8 mouse cellular contexts compared by ENCODE assay signal in the genomic region with DNA sequence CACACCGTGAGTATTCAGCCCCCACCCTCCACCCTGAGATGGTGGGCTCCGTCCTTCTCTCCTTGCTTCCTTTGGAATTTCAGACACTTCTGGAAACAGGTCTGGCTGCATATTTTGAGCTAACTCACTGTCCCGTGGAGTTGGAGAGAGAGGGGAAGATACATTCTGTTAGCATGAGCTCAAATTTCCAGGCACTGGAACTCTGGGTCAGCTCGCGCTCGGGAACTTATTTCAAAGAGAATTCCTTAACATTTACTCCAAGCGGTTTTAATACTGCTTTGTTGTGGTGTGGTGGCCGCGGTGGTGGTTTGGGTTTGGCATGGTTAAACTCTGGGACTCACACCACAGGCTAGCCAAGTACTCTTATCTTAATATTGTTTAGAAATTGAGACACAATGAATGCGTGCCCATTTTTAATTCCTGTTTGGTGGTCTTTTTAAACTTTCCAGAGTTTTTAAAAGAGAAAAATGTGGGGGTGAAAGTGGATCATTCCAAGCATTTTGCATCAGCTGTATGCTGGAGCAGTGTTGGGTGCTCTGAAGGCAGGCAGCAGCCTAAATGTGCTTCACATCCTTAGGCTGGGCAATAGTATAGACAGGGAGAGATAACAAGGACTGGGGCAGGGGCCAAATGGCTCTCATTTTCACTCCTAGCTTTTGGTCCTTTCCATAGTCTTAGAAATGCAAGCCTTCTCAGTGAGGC.
DNase-seq lines count a peak whose midpoint lies in the region; ATAC-seq and TF ChIP-seq lines count a peak whose summit lies in the region.

No protein-coding gene starts in this region.

- H3K4me3 ChIP-seq in liver, adult 2 months (ENCODE audit: insufficient read depth, low read depth, low read length), result peak overlapping the region; percentile 65
- peak overlapping the region; percentile 39 for H3K4me3 ChIP-seq in forebrain, embryonic 13.5 days
- H3K4me3 ChIP-seq in limb, embryonic 11.5 days (ENCODE audit: low read depth, low read length), result peak overlapping the region; percentile 39
- H3K4me3 ChIP-seq in neural tube, embryonic 15.5 days (replicated peaks), result peak overlapping the region; percentile 40

- peaks cover 42% of the 10 kb centered on the region for H3K79me2 ChIP-seq in liver, adult 2 months (ENCODE audit: control insufficient read depth, insufficient read depth, low read length)

- peak overlapping the region; percentile 80 for H3K4me2 ChIP-seq in forebrain, embryonic 13.5 days
- H3K4me2 ChIP-seq in limb, embryonic 11.5 days (ENCODE audit: low read depth, severe bottlenecking), result peak overlapping the region; percentile 70
- peak overlapping the region; percentile 77 for H3K4me2 ChIP-seq in neural tube, embryonic 15.5 days

- intact Hi-C loops in left cerebral cortex, postnatal 14 days (cut with DNase I), result no loop called here

- no peaks in the 10 kb centered on the region for H3K9me3 ChIP-seq in forebrain, embryonic 13.5 days (replicated peaks)
- H3K9me3 ChIP-seq in limb, embryonic 11.5 days (ENCODE audit: control insufficient read depth, low read length), result no peaks in the 10 kb centered on the region
- H3K9me3 ChIP-seq in neural tube, embryonic 15.5 days (replicated peaks), result no peaks in the 10 kb centered on the region

- H3K27ac ChIP-seq in liver, adult 2 months (replicated peaks; ENCODE audit: insufficient read depth, low read depth, low read length), result peak overlapping the region; percentile 97
- no peak overlapping the region for H3K27ac ChIP-seq in forebrain, embryonic 13.5 days
- peak overlapping the region; percentile 93 for H3K27ac ChIP-seq in limb, embryonic 11.5 days (replicated peaks; ENCODE audit: low read depth, low read length)
- H3K27ac ChIP-seq in neural tube, embryonic 15.5 days (replicated peaks), result peak overlapping the region; percentile 69; the same call in 1 of the 2 replicates

- H3K36me3 ChIP-seq in liver, adult 2 months (ENCODE audit: control insufficient read depth, insufficient read depth, low read length), result peaks cover 22% of the 10 kb centered on the region
- H3K36me3 ChIP-seq in forebrain, embryonic 13.5 days (ENCODE audit: poor library complexity, severe bottlenecking), result peaks cover 11% of the 10 kb centered on the region; the same call in 1 of the 2 replicates
- peaks cover 20% of the 10 kb centered on the region for H3K36me3 ChIP-seq in limb, embryonic 11.5 days (ENCODE audit: control insufficient read depth, insufficient read depth, low read length)
- peaks cover 12% of the 10 kb centered on the region for H3K36me3 ChIP-seq in neural tube, embryonic 15.5 days

- peak overlapping the region; percentile 86 for H3K9ac ChIP-seq in liver, adult 2 months (ENCODE audit: low read depth, low read length)
- H3K9ac ChIP-seq in forebrain, embryonic 13.5 days, result peak overlapping the region; percentile 61
- peak overlapping the region; percentile 64 for H3K9ac ChIP-seq in limb, embryonic 11.5 days (ENCODE audit: low read length)
- H3K9ac ChIP-seq in neural tube, embryonic 15.5 days (replicated peaks), result 0 out of 2 replicates have a peak overlapping the region, but pooled peaks have one; percentile 30

- peaks cover 19% of the 10 kb centered on the region for H3K4me1 ChIP-seq in liver, adult 2 months (ENCODE audit: control insufficient read depth, insufficient read depth, low read length)
- H3K4me1 ChIP-seq in forebrain, embryonic 13.5 days, result peaks cover 22% of the 10 kb centered on the region
- H3K4me1 ChIP-seq in limb, embryonic 11.5 days (ENCODE audit: control insufficient read depth, insufficient read depth, low read length), result peaks cover 18% of the 10 kb centered on the region
- H3K4me1 ChIP-seq in neural tube, embryonic 15.5 days, result peaks cover 22% of the 10 kb centered on the region

- DNase-seq in liver, adult 2 months (ENCODE audit: extremely low read depth, low read depth, low spot score), result no peak
- DNase-seq in liver, result no peak
- DNase-seq in limb, embryonic 11.5 days (ENCODE audit: low spot score), result peak; percentile 61
- DNase-seq in left cerebral cortex, postnatal 14 days (ENCODE audit: low spot score in 2 of 2), result no peak
- DNase-seq in spleen, adult 12 weeks (ENCODE audit: low spot score), result no peak

- no peak for ATAC-seq in forebrain, embryonic 13.5 days
- no peak for ATAC-seq in limb, embryonic 11.5 days (ENCODE audit: insufficient number of reproducible peaks, low FRiP score, low TSS enrichment, low read depth)
- ATAC-seq in neural tube, embryonic 15.5 days (ENCODE audit: low FRiP score), result no peak
- no peak for ATAC-seq in megakaryocyte-erythroid progenitor cell, adult 5-6 weeks (replicated peaks; ENCODE audit: low FRiP score, low TSS enrichment, poor library complexity, severe bottlenecking)

- 2% methylated on average over 10 of the region's 10 CpGs for WGBS in liver, adult 2 months
- WGBS in forebrain, embryonic 13.5 days, result 24% methylated on average over 10 of the region's 10 CpGs
- 5% methylated on average over 10 of the region's 10 CpGs for WGBS in limb, embryonic 11.5 days
- WGBS in neural tube, embryonic 15.5 days, result 34% methylated on average over 10 of the region's 10 CpGs

- no peak for TF ChIP-seq POLR2A in liver, adult 2 months (IDR thresholded peaks at IDR 0.05; ENCODE audit: extremely low read depth, insufficient read depth, low read length)

- H3K27me3 ChIP-seq in liver, adult 2 months (ENCODE audit: control insufficient read depth, insufficient read depth, low read length), result no peaks in the 10 kb centered on the region
- peaks cover 38% of the 10 kb centered on the region for H3K27me3 ChIP-seq in forebrain, embryonic 13.5 days
- H3K27me3 ChIP-seq in limb, embryonic 11.5 days (ENCODE audit: control insufficient read depth, insufficient read depth, low read length), result no peaks in the 10 kb centered on the region
- 0 out of 2 replicates have a peak, but pooled peaks cover 3% of the 10 kb centered on the region for H3K27me3 ChIP-seq in neural tube, embryonic 15.5 days (replicated peaks)

- no peak for TF ChIP-seq CTCF in liver, adult 2 months (IDR thresholded peaks at IDR 0.05; ENCODE audit: low read depth, low read length)

Comparison
In these comparisons a context has a peak if more than half of its experiments do, and no peak if none do; other contexts are left out.
1. H3K9ac ChIP-seq: peak in every context shown above with its lines; median percentile 86 in liver, adult 2 months; 64 in limb, embryonic 11.5 days; 61 in forebrain, embryonic 13.5 days; 30 in neural tube, embryonic 15.5 days.